ENCODE assay signal across 9 mouse cellular contexts in the genomic region with DNA sequence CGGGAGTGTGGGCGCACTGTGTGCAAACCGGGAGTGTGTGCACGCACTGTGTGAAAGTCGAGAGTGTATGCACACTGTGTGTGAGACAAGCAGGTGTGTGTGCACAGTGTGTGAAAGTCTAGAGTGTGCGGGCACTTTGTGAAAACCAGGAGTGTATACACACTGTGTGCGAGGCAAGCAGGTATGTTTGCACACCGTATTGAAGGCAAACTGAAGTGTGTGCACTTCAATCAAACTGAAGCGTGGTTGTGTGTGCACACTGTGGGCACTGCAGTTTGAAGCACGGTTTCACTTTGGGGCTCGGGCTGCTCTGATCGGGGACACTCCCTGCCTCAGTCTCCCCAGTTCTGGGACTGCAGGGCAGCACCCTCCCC. TPM values are rescaled to one million over a fixed set of nuclear protein-coding genes. Genes with fewer than 3 reads are reported as not detected.
DNase-seq lines count a peak whose midpoint lies in the region; ATAC-seq and TF ChIP-seq lines count a peak whose summit lies in the region.
"Had no signal": no experiment of that assay in that cellular context is flagged by ENCODE, and none has a peak within 500 bp of the region (broad histone marks: within the 10 kb centered on the region; RNA-seq: fewer than 3 reads in every experiment).

No protein-coding gene starts in this region.

- peaks cover 37% of the 10 kb centered on the region for H3K27me3 ChIP-seq in heart, postnatal 0 days (ENCODE audit: control insufficient read depth, insufficient read depth, low read length)
- peaks cover 61% of the 10 kb centered on the region for H3K27me3 ChIP-seq in hindbrain, embryonic 13.5 days
- H3K27me3 ChIP-seq in midbrain, embryonic 12.5 days, result peaks cover 71% of the 10 kb centered on the region

- TF ChIP-seq CTCF in heart, postnatal 0 days (IDR thresholded peaks at IDR 0.05; ENCODE audit: low read depth), result no peak
- TF ChIP-seq CTCF in bone marrow, adult 2 months (IDR thresholded peaks at IDR 0.05; ENCODE audit: control insufficient read depth, insufficient read depth, low read length), result no peak

- H3K4me2 ChIP-seq in heart, postnatal 0 days (ENCODE audit: low read depth, low read length), result peak overlapping the region; percentile 83
- peak overlapping the region; percentile 98 for H3K4me2 ChIP-seq in hindbrain, embryonic 13.5 days
- H3K4me2 ChIP-seq in midbrain, embryonic 12.5 days (replicated peaks), result peak overlapping the region; percentile 87

- intact Hi-C loops in left cerebral cortex, postnatal 10 days (cut with DNase I), result no loop called here

- peaks cover 17% of the 10 kb centered on the region; the same call in 1 of the 2 replicates for H3K4me1 ChIP-seq in heart, postnatal 0 days (ENCODE audit: control insufficient read depth, insufficient read depth)
- peaks cover 3% of the 10 kb centered on the region for H3K4me1 ChIP-seq in bone marrow, adult 2 months (ENCODE audit: control insufficient read depth, insufficient read depth, low read length)
- peaks cover 41% of the 10 kb centered on the region for H3K4me1 ChIP-seq in hindbrain, embryonic 13.5 days (replicated peaks)
- peaks cover 52% of the 10 kb centered on the region for H3K4me1 ChIP-seq in midbrain, embryonic 12.5 days

- H3K27ac ChIP-seq in heart, postnatal 0 days (ENCODE audit: low read depth), result no peak overlapping the region
- no peak overlapping the region for H3K27ac ChIP-seq in bone marrow, adult 2 months (ENCODE audit: control insufficient read depth, insufficient read depth, low read depth, low read length, poor library complexity)
- no peak overlapping the region for H3K27ac ChIP-seq in hindbrain, embryonic 13.5 days
- H3K27ac ChIP-seq in midbrain, embryonic 12.5 days (replicated peaks), result no peak overlapping the region

- WGBS in heart, postnatal 0 days, result 4% methylated on average over 12 of the region's 12 CpGs
- 2% methylated on average over 12 of the region's 12 CpGs for WGBS in bone marrow, adult 2 months
- WGBS in hindbrain, embryonic 13.5 days, result 5% methylated on average over 12 of the region's 12 CpGs
- 6% methylated on average over 12 of the region's 12 CpGs for WGBS in midbrain, embryonic 12.5 days

- ATAC-seq in heart, postnatal 0 days (ENCODE audit: insufficient read depth, low read depth), result 0 out of 2 replicates have a peak, but pooled peaks have one; percentile 4
- ATAC-seq in hindbrain, embryonic 13.5 days (ENCODE audit: low FRiP score), result no peak; the same call in 1 of the 2 replicates
- peak; percentile 48; the same call in 1 of the 2 replicates for ATAC-seq in midbrain, embryonic 12.5 days (ENCODE audit: low FRiP score, low read depth)

- TF ChIP-seq POLR2A in bone marrow, adult 2 months (IDR thresholded peaks at IDR 0.05; ENCODE audit: borderline replicate concordance, control insufficient read depth, low read depth, low read length), result no peak

- H3K9ac ChIP-seq in heart, postnatal 0 days (replicated peaks; ENCODE audit: low read depth, low read length), result no peak overlapping the region
- peak overlapping the region; percentile 51; the same call in 1 of the 2 replicates for H3K9ac ChIP-seq in hindbrain, embryonic 13.5 days
- no peak overlapping the region for H3K9ac ChIP-seq in midbrain, embryonic 12.5 days (replicated peaks)

- H3K36me3 ChIP-seq in heart, postnatal 0 days (replicated peaks; ENCODE audit: control insufficient read depth, insufficient read depth, low read length), result no peaks in the 10 kb centered on the region
- no peaks in the 10 kb centered on the region for H3K36me3 ChIP-seq in hindbrain, embryonic 13.5 days
- H3K36me3 ChIP-seq in midbrain, embryonic 12.5 days, result no peaks in the 10 kb centered on the region

- peak overlapping the region; percentile 53 for H3K4me3 ChIP-seq in heart, postnatal 0 days (ENCODE audit: low read depth, low read length)
- peak overlapping the region; percentile 59 for H3K4me3 ChIP-seq in bone marrow, adult 2 months (replicated peaks; ENCODE audit: control insufficient read depth, low read depth, low read length)
- H3K4me3 ChIP-seq in hindbrain, embryonic 13.5 days, result peak overlapping the region; percentile 61
- H3K4me3 ChIP-seq in midbrain, embryonic 12.5 days, result peak overlapping the region; percentile 58

- TF ChIP-seq EP300 in heart, postnatal 0 days (IDR thresholded peaks at IDR 0.05; ENCODE audit: low read depth), result no peak

- DNase-seq in heart, postnatal 0 days (ENCODE audit: low spot score), result no peak
- DNase-seq in heart, adult 9 months (ENCODE audit: low spot score in 2 of 2), result no peak
- no peak for DNase-seq in left cerebral cortex, postnatal 10 days (ENCODE audit: extremely low spot score in 1 of 2, low spot score in 2 of 2)
- no peak for DNase-seq in spleen, postnatal 36 days (ENCODE audit: low spot score in 2 of 2)
- DNase-seq in gastrocnemius, postnatal 4 days (ENCODE audit: low spot score in 2 of 2), result no peak
- DNase-seq: gastrocnemius, postnatal 10 days had no signal

- no peaks in the 10 kb centered on the region for H3K9me3 ChIP-seq in heart, postnatal 0 days (replicated peaks; ENCODE audit: control insufficient read depth, low read length)
- H3K9me3 ChIP-seq in hindbrain, embryonic 13.5 days, result no peaks in the 10 kb centered on the region
- H3K9me3 ChIP-seq in midbrain, embryonic 12.5 days, result no peaks in the 10 kb centered on the region

RNA-seq across cellular contexts. Expression of a gene that starts 1.5 kb away (rescaled TPM):
- 17.6 and 19.6 TPM in 2 replicates for total RNA-seq in heart, postnatal 0 days (2014; rRNA removed; ENCODE audit: low replicate concordance)
- polyA plus RNA-seq in heart, postnatal 0 days (2015; fragmentation: Nextera tagmentation; extraction: Ambion mirVana), result 19.0 and 20.7 TPM in 2 replicates
- 18.3 and 21.8 TPM in 2 replicates for polyA plus RNA-seq in bone marrow, adult 2 months (2011; ENCODE audit: insufficient read depth, insufficient read length, low replicate concordance, missing spikeins)
- 1.6 and 2.0 TPM in 2 replicates for polyA plus RNA-seq in hindbrain, embryonic 13.5 days (2015; fragmentation: Nextera tagmentation; extraction: Ambion mirVana)
- polyA plus RNA-seq in midbrain, embryonic 12.5 days (2016; fragmentation: Nextera tagmentation; extraction: Ambion mirVana), result 1.5 and 1.8 TPM in 2 replicates
- 10 to 100 TPM; 21.5 to 27.3 TPM for total RNA-seq in left cerebral cortex, postnatal 10 days (2021)
- total RNA-seq in gastrocnemius, postnatal 4 days (2021), result under 1 TPM; 0.88 to 0.96 TPM

RNA-seq across cellular contexts. Expression of a gene that starts 52.5 kb away (rescaled TPM):
- 50.8 and 52.4 TPM in 2 replicates for total RNA-seq in heart, postnatal 0 days (2014; rRNA removed; ENCODE audit: low replicate concordance)
- polyA plus RNA-seq in heart, postnatal 0 days (2015; fragmentation: Nextera tagmentation; extraction: Ambion mirVana), result 36.0 and 37.7 TPM in 2 replicates
- 2.2 and 5.8 TPM in 2 replicates for polyA plus RNA-seq in bone marrow, adult 2 months (2011; ENCODE audit: insufficient read depth, insufficient read length, low replicate concordance, missing spikeins)
- 141 and 149 TPM in 2 replicates for polyA plus RNA-seq in hindbrain, embryonic 13.5 days (2015; fragmentation: Nextera tagmentation; extraction: Ambion mirVana)
- polyA plus RNA-seq in midbrain, embryonic 12.5 days (2016; fragmentation: Nextera tagmentation; extraction: Ambion mirVana), result 146 and 153 TPM in 2 replicates
- total RNA-seq in left cerebral cortex, postnatal 10 days (2021), result 100 to 1,000 TPM; 124 to 130 TPM
- total RNA-seq in gastrocnemius, postnatal 4 days (2021), result 10 to 100 TPM; 32.6 to 35.3 TPM
